9 mouse cellular contexts compared by ENCODE assay signal in genomic region chrX:47880052-47880451, GRCm38 (mm10). TPM values are rescaled to one million over a fixed set of nuclear protein-coding genes. Genes with fewer than 3 reads are reported as not detected.
DNase-seq lines count a peak whose midpoint lies in the region; ATAC-seq and TF ChIP-seq lines count a peak whose summit lies in the region.
"Had no signal": no experiment of that assay in that cellular context is flagged by ENCODE, and none has a peak within 500 bp of the region (broad histone marks: within the 10 kb centered on the region; RNA-seq: fewer than 3 reads in every experiment).

No protein-coding gene starts in this region.

- no peaks in the 10 kb centered on the region for H3K9me3 ChIP-seq in heart, embryonic 11.5 days (replicated peaks; ENCODE audit: control insufficient read depth, low read length)
- H3K9me3 ChIP-seq in stomach, postnatal 0 days (ENCODE audit: control insufficient read depth, low read length): no peaks in the 10 kb centered on the region

- WGBS in heart, embryonic 11.5 days (ENCODE audit: insufficient replicate concordance): 33% methylated on average over 2 of the region's 2 CpGs
- 40% methylated on average over 2 of the region's 2 CpGs for WGBS in stomach, postnatal 0 days

- no peak for TF ChIP-seq CTCF in stomach, postnatal 0 days (IDR thresholded peaks at IDR 0.05; ENCODE audit: low read depth)

- TF ChIP-seq EP300 in stomach, postnatal 0 days (optimal IDR thresholded peaks at IDR 0.05): no peak

- no peaks in the 10 kb centered on the region for H3K36me3 ChIP-seq in heart, embryonic 11.5 days (ENCODE audit: control insufficient read depth, insufficient read depth, low read length)
- no peaks in the 10 kb centered on the region for H3K36me3 ChIP-seq in stomach, postnatal 0 days (ENCODE audit: control insufficient read depth, insufficient read depth, low read length)

- H3K4me2 ChIP-seq in heart, embryonic 11.5 days: no peak overlapping the region
- H3K4me2 ChIP-seq in stomach, postnatal 0 days (replicated peaks; ENCODE audit: low read depth): no peak overlapping the region

- H3K4me1 ChIP-seq in heart, embryonic 11.5 days (ENCODE audit: control insufficient read depth, insufficient read depth, low read length): no peaks in the 10 kb centered on the region
- H3K4me1 ChIP-seq in stomach, postnatal 0 days (replicated peaks; ENCODE audit: control insufficient read depth, insufficient read depth): no peaks in the 10 kb centered on the region

- no peaks in the 10 kb centered on the region for H3K27me3 ChIP-seq in heart, embryonic 11.5 days (ENCODE audit: control insufficient read depth, insufficient read depth, low read length)
- H3K27me3 ChIP-seq in stomach, postnatal 0 days (ENCODE audit: control insufficient read depth, insufficient read depth, low read length): no peaks in the 10 kb centered on the region

- no peak overlapping the region for H3K9ac ChIP-seq in heart, embryonic 11.5 days (ENCODE audit: low read depth, low read length)
- H3K9ac ChIP-seq in stomach, postnatal 0 days (ENCODE audit: low read length): no peak overlapping the region

- no peak overlapping the region for H3K4me3 ChIP-seq in heart, embryonic 11.5 days (ENCODE audit: low read depth, low read length)
- no peak overlapping the region for H3K4me3 ChIP-seq in stomach, postnatal 0 days (ENCODE audit: low read depth, low read length)

- DNase-seq in heart, adult 8-10 months (ENCODE audit: low spot score): peak; percentile 3
- peak; percentile 40 for DNase-seq in urinary bladder, postnatal 14 days (ENCODE audit: low spot score)
- DNase-seq in urinary bladder, postnatal 10 days (ENCODE audit: low spot score): no peak
- DNase-seq in stomach, postnatal 0 days (ENCODE audit: low spot score): peak; percentile 35
- no peak for DNase-seq in layer of hippocampus, adult 11-12 months (ENCODE audit: low spot score)
- no peak for DNase-seq in Muller cell, postnatal 12 days (ENCODE audit: inconsistent ontology term)

- no peak overlapping the region for H3K27ac ChIP-seq in heart, embryonic 11.5 days (ENCODE audit: low read depth, low read length)
- no peak overlapping the region for H3K27ac ChIP-seq in stomach, postnatal 0 days (replicated peaks)

- ATAC-seq in heart, embryonic 11.5 days (replicated peaks; ENCODE audit: insufficient number of reproducible peaks, low FRiP score, low TSS enrichment): no peak
- ATAC-seq in hematopoietic stem cell, adult 5-6 weeks (replicated peaks in 1 of 2; ENCODE audit: insufficient read depth in 1 of 2, low FRiP score in 2 of 2, low TSS enrichment in 1 of 2, low read depth in 1 of 2, poor library complexity in 2 of 2, severe bottlenecking in 2 of 2): peak; percentile 56 to 59; a peak in 3 of 4 replicates
- ATAC-seq in stomach, postnatal 0 days (ENCODE audit: low FRiP score, low TSS enrichment): no peak
- ATAC-seq: Patski had no signal

RNA-seq across cellular contexts. Expression of gene Smarca1, which starts 12.7 kb away (rescaled TPM):
- 1 to 10 TPM in 3 of 4 experiments, under 1 TPM in 1; 0.68 to 1.6 (median 1.2) TPM for total RNA-seq in heart, adult 8-10 months (2022)
- 26.2 and 28.8 TPM in 2 replicates for polyA plus RNA-seq in heart, embryonic 11.5 days (2014; fragmentation: Nextera tagmentation; extraction: Ambion mirVana)
- total RNA-seq in hematopoietic stem cell, adult 5-6 weeks (2017): 1.2 and 2.8 TPM in 2 replicates
- 5.8 and 6.4 TPM in 2 replicates for polyA plus RNA-seq in stomach, postnatal 0 days (2015; fragmentation: Nextera tagmentation; extraction: Ambion mirVana)

RNA-seq across cellular contexts. Expression of gene Ocrl, which starts 32.1 kb away (rescaled TPM):
- total RNA-seq in heart, adult 8-10 months (2022): 10 to 100 TPM in 2 of 4 experiments, 1 to 10 TPM in 2; 8.5 to 12.9 (median 10.3) TPM
- polyA plus RNA-seq in heart, embryonic 11.5 days (2014; fragmentation: Nextera tagmentation; extraction: Ambion mirVana): 14.1 and 14.3 TPM in 2 replicates
- 46.5 and 49.5 TPM in 2 replicates for total RNA-seq in hematopoietic stem cell, adult 5-6 weeks (2017)
- polyA plus RNA-seq in stomach, postnatal 0 days (2015; fragmentation: Nextera tagmentation; extraction: Ambion mirVana): 7.0 and 8.1 TPM in 2 replicates

Comparison
In these comparisons a context has a peak if more than half of its experiments do, and no peak if none do; other contexts are left out.
1. DNase-seq: peak in heart, adult 8-10 months (single experiment), urinary bladder, postnatal 14 days (single experiment) and stomach, postnatal 0 days (single experiment); none in urinary bladder, postnatal 10 days (single experiment), layer of hippocampus, adult 11-12 months (single experiment) and Muller cell, postnatal 12 days (single experiment).
2. ATAC-seq: peak in hematopoietic stem cell, adult 5-6 weeks (2 of 2); none in heart, embryonic 11.5 days (single experiment) and stomach, postnatal 0 days (single experiment).